Mouse (Mus musculus): ENCODE measurements around the gene Actr6. TPM values are rescaled to one million over a fixed set of nuclear protein-coding genes. Genes with fewer than 3 reads are reported as not detected.
"Not testable (repeated sequence)": the region's sequence is repeated elsewhere in the genome, so short reads cannot be mapped to it uniquely, and the experiment has no call there.

Actr6 gene
- total RNA-seq, 4 experiments from 2014 or later = 22.3 to 29.2 (median 24.6) TPM

DNA sequence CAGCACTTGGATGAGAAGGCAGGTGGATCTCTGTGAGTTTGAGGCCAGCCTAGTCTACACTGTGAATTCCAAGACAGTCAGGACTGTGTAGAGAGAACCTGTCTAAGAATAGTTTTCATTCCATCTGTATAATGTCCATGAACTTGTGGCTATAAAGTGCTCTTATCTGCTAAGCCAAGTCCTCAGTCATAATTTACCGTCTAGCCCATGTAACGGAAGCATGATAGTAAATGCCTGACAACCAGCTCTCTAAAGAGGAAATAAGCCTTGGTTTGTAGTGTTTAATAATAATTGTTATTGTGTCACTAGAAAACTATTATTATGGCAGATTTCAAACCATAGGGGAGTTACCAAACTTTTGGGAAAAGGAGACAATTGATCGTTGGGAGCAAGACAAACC is 5.8 kb upstream of the Actr6 start:
- no peak for DNase-seq

DNA sequence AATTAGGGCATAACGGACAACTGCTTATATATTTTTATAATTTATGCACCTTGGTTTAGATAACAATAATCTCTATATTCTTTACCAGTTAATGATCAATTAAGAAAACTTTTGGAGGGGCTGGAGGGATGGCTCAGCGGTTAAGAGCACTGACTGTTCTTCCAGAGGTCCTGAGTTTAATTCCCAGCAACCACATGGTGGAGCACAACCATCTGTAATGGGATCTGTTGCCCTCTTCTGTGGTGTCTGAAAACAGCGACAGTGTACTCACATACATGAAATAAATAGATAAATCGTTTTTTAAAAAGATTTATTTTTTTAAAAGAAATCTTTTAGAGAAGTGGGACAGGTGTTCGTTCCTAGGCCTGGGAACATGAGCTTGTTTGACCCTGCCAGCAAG is 5.0 kb upstream of the Actr6 start:
- DNase-seq = no peak

DNA sequence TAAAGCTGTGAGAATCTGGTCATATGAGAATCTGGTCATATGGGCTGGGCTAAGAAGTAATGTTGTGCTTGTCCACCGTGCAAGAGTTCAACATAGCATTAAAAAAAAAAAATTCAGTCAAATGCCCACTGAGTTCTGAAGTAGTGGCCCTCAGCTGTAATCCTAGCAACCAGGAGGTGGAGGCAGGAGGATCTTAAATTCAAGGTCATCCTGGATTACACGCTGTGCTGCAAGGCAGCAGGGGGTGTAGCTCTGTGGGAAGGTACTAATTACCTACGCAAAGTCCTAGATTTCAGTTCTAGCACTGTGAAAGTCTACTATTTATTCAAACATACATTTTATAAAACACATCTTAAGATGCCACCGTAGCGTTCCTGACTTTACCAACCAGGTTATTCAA is 754 bp downstream of the Actr6 start:
- no peak for DNase-seq

DNA sequence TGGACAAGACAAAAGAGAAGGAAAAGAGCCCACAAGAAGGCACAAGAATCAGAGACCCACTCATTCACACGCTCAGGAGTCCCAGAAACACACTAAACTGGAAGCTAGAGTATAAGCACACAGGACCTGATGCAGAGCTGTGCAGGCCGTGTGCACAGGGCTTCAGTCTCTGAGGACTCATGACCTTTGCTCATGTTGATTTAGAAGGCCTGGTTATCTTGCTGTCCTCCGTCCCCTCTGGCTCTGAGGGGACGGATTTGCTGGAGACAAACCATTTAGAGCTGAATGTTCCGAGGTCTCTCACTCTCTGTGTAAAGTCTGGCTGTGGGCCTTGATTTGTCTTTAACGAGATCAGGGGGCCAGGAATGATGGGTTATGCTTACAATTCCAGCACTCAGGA is 1.7 kb downstream of the Actr6 start:
- DNase-seq = no peak

DNA sequence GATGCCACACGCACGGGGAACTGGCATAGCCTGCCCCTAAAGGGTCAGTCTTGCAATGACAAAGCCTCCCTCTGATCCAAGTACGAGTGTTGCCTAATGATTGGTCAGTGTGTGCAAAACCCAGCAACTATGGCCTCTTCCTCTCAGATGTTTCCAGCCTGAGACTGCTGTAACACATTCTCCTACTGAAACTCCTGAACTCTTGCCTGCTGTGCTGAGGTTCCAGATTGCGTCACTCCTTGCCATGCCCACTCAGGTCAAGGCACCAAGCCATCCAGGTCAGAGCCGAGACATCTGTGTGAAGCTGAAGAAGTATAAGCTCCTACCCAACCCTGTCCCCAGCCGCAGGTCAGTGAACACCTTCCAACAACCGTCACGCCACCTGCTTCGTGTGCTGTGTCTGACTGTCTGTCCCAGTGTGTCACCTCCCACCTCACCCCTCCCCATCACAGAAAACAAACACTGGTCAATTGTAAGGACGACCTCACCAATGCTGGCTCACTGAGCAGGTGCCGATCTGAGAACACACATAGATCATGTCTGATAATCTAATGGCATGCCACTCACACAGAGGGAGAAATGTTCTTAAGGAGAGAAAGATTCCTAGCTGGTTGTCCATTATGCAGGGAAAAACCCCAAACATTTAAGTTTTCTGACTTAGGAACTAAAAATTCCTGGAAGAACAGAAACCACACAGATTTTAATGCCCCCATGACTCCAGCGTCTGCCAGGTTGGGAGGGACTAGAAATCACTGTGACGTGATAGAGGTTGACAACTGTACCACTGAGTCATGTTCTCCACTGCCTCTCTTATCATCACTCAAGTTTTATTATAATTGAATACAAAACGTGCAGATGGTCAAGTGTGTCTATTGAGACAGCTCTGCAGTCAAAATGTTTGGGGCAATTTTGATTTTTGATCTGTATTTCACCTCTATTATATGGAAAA is 9.6 kb downstream of the Actr6 start:
- peak; percentile 65 for DNase-seq

DNA sequence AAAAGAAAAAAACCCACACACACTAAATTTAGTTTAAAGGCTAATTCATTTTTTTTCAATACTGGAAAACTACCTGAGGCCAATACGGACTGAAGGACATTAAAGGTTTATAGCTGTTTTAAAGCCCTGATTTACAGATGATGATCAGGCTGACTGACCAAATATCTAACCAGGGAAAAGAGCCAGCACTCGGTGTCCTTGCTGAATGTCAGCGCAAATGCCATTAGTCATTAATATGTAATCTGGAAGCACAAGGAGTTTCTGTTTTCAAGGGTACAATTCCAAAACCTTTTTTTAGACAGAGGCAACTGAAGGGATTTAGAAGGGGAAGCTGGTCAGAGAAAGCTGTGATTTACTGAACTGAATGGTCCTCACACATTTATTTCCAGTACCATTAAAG is 11.3 kb downstream of the Actr6 start:
- DNase-seq = peak; percentile 80

DNA sequence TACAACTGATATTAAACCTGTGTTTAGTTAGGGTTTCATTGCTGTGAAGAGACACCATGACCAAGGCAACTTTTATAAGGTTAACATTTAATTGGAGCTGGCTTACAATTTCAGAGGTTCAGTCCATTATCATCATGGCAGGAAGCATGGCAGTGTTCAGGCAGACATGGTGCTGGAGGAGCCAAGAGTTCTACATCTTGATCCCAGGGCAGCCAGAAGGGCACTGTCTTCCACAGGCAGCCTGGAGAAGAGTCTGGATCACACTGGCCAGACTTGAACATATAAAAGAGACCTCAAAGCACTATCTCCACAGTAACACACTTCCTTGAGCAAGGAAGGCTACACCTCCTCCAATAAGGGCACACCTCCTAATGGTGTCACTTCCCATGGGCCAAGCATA is 11.8 kb downstream of the Actr6 start:
- no peak for DNase-seq

DNA sequence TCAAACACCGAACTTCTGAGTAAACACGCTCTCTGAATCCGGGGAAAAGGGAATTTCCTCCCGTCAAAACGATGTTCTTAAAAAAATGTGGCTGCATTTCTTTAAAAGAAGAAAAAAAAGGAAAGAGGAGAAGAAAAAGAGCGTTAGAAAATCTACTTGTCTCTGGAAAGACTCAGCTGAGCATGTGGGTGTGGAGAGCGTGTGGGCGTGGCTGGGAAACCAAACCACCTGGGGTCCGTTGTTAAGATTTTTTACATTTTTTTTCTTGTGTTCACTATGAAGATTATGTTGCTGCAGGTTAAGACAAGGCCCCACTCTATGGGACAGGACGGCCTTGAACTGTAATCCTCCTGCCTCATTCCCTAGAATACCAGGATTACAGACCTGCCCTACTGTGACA is 17.2 kb downstream of the Actr6 start:
- no peak for DNase-seq

DNA sequence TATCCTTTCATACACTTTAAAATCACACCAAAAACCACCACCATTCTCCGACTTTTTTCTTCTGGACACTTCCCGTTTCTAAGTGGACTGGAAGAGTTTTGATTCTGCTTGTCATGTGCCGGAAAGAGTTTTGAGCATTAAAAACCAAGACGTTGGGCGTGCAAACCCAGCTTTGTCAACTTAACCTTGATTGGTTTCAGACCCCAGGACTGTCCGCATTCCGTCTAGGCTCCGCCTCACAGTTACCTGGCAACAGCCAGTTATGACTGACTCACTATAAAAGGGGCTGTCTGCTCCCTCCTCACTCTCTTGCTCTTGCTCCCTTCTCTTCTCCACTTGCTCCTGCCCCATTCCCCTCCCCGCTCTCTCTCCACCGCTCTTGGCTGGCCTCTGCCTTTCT is 23.4 kb downstream of the Actr6 start:
- no peak for DNase-seq

DNA sequence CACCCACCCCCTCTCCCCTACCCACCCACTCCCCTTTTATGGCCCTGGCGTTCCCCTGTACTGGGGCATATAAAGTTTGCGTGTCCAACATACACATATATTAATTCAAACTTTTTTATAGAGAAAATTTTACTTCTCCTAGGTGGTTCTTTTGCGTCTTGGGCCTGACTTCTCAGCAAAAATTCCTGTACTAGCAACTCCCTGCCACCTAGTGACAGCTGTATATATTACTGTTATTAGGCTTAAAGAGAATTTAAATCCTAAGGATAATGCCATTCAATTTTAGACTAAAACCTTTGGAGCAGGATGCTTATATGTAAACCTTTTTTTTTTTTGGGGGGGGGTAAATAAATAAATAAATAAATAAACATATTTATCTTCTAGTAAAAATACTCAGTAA is 24.7 kb downstream of the Actr6 start:
- no peak for DNase-seq

DNA sequence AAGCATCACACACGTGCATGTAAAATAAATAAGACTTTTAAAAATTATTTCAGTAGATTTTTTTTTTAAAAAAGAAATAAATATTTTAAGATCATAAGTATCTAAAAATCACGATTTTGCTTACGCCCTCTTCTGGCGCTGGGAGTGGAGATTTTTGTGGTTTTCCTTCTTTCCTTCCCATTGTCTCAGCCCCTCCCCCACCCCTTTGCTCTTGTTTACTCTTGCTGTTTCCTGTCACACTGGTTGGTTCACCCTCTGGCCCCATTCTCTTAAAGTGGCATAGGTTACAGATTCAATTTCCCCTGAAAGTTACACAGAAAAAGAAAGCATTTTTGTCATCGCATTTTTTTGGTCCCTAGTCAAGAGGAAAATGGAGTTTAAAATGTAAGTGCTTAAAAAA is 29.1 kb downstream of the Actr6 start:
- DNase-seq = no peak

DNA sequence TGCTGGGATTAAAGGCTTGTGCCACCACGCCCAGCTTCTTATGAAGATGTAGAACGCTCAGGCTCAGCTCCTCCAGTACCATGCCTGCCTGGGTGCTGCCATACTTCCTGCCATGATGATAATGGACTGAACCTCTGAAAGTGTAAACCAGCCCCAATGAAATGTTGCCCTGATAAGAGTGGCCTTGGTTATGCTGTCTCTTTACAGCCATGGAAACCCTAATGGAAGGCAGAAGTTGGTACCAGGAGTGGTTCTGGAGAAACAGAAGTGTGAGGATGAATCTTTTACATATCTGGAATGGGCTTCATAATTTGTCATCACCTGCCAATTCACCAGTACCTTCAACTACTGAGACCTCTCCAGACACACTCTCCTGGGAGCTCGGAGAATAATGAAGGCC is 34.1 kb downstream of the Actr6 start:
- no peak for DNase-seq

DNA sequence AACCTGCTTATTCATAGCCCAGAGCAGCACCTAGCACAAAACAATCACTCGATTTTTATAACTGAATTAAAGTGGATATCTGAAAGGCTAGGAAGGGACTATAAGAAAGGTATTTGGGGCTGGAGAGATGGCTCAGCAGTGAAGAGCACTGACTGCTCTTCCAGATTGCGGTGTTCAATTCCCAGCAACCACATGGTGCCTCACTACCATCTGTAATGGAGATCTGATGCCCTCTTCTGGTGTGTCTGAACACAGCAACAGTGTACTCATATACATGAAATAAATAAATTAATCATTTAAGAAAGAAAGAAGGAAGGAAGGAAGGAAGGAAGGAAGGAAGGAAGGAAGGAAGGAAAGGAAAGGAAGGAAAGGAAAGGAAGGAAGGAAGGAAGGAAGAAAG is 35.8 kb downstream of the Actr6 start:
- not testable (repeated sequence) for DNase-seq

DNA sequence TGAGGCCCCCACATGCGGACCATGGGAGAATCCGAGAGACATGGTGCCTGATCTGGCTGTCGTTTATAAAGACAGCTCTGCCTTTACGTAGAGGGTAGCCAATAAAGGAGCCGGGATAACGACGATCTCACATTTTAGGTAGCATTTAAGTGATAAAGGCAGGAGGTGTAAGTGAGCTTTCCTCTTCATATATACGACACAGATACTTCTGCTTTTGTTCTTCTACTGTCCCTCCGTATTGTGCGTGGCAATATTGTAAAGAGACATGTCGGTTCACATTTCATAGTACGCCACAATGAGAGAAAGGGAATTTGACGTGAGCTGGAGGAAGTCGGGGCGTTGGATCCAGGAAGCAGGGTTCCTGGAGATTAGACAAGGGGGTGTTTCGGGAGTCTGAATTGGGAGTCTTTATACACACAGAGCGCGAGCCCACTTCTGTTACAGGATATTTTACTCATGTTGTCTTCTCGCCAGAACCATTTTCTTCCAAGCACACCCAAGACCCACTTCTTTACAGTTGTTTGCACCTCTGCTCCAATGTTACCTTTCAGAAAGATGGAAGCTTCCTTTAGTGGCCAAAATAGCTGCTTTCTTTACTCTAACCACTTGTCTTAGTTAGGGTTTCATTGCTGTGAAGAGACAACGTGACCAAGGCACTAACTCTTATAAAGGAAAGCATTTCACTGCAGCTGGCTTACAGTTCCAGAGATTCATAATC is 36.7 kb downstream of the Actr6 start:
- DNase-seq = no peak

DNA sequence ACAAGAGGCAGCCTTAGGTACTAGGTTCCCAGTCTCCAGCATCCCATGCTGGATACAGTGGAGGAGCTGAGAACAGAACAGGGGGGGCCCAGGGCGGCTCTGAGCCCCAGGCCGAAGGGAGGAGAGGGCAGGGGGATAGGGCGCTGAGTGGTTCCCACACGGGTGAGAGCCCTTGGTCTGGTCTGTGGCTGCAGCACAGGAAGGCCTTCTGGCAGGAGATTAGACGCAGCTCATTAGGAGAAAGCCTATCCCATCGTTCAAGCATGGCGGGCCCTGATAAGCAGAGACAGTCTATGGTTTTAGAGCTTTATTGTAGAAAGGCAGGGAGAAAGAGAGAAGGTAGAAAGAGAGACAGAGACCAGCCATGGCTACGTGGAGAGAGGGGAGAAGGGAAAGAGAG is 42.1 kb downstream of the Actr6 start:
- DNase-seq = no peak

DNA sequence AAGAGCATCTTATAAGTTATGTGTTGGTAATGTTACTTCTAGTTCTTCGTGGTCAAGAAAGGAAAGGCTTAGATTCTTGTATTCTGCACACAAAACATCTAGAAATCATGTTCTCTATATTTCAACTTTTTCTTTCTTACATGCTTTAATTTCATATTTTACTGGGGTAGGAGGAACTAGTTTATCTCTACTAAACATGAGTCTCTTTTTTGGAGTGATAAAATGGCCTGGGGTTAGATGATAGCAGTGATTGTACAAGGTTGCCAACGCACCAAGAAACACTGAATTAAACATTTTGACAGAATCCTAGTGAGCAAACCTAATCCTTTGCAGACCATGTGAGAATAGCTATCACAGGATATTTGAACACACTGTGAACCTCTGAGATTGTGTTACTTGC is 44.6 kb downstream of the Actr6 start:
- DNase-seq = no peak

DNA sequence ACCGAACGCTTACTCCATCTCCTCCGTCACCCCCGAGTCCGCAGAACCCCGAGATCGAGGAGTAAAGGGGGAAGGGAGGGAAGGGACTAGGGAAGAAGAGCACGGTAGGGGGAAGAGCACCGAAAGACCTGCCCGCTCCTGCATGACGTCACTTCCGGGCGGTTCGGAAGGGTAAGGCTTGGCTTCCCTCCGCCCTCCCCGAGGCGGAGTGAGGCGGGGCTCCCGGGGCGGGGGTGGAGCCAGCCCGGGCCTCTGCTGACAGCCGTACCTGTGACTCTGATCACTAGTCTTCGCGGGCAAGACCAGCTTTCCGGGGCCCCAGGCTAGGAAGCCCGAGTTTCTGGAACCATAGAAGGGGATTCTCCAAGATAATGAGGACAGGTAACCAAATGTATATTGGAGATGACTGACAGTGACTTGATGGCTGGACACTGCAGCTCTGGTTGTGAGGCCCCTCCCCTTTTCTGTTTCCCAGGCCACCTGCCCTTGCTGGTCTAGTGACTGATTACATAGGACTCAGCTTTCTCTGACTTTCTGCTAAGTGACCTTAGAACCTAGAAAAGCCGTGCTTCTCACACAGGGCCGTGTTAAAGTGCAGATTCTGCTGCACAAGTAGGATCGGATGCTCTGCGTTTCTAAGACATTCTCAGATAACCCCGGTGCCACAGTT is 45.8 kb downstream of the Actr6 start, which contains the start of gene Scyl2:
Gene Scyl2 (minus strand): TSS at position 147 of the 670 bp plus-strand sequence.
- peak; percentile 93 for DNase-seq

DNA sequence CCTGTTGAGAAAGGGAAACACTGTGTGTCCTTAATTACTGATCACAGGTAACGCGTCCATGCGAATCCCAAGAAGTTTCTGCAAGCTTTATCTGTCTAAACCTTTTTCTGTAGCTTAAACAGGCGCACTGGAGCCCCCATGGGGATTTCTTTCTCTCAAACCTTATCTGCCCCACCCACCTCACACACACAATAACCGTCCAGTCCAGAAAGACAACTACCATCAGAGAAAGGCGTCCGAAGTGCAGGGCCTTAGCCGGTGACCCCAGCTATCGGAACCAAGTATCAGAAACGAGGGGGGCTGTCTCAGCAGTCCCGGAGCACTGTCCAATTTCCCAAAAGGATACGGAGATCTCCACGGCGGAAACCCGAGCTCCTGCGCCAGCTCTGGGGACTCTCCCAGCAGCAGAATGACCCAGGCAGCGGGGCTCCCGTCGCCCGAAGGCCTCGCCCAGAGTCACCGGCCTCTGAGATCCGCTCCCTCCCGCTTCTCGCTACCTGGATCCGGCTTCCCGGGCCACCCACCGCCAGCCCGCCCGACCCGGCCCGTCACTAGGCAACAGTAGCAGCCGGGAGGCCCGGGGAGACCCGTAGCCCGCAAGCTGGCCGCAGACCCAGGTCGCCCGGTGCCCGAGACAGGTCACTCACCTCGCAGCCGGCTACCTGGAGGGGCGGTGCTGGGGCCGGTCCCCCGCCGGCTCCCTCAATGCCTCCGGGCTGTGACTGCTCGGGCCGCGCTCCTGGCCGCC is 46.5 kb downstream of the Actr6 start:
- DNase-seq = no peak

DNA sequence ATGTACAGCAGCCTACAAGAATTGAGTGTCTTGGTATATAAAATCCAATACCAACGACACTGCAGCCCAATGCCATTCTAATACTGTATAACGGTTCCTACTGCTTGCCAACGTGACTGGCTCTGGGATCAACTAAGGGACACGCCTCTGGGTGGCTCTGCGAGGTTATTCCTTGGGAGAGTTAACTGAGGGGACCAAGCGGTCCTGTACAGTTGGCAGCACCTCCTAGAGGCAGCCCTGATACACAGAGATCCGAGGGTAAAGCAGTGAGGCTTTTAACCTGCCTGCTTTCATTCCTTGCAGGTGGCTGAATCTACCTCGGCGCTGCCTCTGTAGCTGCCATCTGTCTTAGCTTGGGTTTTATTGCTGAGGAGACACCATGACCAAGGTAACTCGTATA is 49.1 kb downstream of the Actr6 start:
- DNase-seq = no peak

DNA sequence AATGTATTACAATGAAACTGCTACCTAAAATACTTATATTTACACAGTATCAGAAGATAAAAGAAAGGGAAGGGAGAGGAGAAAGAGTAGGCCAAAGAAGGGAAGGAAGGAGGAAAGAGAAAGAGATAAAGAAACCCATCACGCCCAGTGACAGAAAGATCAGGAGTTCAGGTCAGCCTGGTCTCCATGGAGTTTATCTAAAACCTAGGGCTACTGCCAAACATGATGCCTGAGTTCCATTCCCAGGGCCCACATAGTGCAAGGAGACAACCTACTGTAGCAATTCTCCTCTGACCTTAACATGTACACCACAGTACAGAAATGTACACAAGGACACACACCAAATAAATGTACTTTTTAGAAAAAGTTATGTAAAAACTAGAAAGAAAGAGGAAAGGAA is 49.9 kb downstream of the Actr6 start:
- DNase-seq = no peak

DNA sequence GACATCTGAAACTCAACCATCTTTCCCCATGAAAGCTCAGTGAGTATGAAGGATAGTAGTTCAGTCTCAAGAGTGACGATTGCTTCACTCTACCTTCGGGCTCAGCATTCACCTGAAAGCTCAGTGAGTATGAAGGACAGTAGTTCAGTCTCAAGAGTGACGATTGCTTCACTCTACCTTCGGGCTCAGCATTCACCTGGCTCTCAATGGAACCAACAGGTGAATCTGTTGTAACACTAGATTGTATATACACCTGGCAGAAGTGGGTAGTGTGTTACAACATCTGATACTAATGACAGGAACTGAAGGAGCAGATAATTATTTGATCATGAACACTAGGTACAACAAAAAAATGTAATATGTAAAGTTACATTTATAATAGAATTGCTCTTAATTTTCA is 50.4 kb downstream of the Actr6 start:
- no peak for DNase-seq

DNA sequence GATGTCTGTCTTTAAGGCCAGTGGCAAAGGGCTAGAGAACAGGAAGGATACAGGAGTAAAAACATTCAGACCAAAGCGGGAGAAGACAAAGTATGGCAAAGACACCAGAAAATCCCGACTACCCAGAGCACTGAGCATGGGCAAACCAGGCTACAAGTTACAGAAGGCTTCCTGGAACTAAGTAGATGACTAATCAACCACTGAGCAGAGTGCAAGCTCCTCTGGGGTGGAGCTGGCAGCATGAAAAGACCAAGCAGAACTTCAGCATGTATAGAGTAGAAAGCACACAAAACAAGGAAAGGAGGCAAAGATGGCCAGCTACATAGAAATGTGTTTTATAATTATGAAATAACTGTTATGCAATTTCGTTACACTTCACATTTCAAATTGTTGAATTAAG is 51.6 kb downstream of the Actr6 start:
- DNase-seq = no peak

DNA sequence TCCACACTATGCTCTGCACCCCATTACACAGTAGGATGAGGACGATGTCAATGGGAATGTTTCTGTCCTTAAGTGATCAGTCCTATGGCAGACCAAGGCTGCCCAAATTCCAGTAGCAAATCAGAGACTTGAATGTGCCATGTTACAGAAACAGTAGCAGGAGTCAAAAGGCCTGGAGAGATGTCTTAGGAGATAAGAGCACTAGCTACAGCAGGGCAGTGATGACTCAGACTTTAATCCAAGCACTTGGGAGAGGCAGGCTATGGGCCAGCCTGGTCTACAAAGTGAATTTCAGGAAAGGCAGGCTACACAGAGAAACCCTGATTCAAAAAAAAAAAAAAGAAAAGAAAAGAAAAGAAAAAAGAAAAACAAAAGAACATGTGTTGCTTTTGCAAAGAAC is 52.6 kb downstream of the Actr6 start:
- DNase-seq = no peak
